Mouse (Mus musculus) neural tube, embryonic 10.5 days (tissue): ENCODE results near the gene Slc25a36.

ENCODE experiments used
- DNase-seq: peaks from one replicate; pipeline ENCODE4 v3.0.0-alpha.2; 2017; ENCODE audit warnings: low spot score; ENCODE audit errors: extremely low spot score

Slc25a36 gene

DNA sequence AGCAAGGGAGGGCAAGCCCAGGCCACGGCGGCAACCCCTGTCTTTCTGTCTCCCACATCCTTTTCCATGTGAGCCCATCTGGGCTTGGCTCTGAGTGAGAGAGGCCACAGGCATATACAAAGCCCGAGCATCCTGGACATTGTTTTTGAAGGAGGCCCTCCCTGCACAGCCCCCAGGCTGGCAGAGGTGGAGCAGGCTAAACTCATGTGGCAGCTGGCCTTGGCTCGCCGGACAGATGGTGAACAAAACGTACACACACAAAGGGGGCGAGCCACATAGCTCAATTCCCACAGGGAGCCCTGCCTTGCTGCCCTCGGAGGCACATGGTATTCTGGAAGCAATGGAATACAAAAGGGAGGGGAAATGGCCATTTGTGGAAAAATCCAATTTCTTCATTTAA is 59.8 kb downstream of the Slc25a36 start:
- DNase-seq = peak; percentile 64

- no peak for DNase-seq
These were observed 64.7 kb downstream of the Slc25a36 start for GRCm38 (mm10) chr9:97046240-97046639.

DNA sequence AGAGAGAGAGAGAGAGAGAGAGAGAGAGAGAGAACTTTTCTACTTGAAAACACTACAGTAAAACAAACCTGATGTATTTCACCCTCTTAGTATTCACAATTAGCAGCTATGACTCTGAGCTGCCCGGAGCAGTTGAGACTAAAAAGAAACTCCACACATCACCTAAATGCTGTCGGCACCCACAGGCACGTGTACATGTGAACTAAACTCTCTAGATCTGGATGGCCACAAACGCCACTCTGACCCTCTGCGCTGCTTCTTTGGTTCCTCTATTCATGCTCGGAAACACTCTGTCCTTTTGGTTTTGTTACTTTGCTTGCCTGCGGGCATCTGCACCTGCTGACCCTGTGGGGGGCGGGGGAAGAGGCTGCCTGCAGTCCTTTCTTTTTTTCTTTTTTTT is 69.3 kb downstream of the Slc25a36 start:
- no peak for DNase-seq

- no peak for DNase-seq
These were observed 72.9 kb downstream of the Slc25a36 start for GRCm38 (mm10) chr9:97038010-97038409.

DNA sequence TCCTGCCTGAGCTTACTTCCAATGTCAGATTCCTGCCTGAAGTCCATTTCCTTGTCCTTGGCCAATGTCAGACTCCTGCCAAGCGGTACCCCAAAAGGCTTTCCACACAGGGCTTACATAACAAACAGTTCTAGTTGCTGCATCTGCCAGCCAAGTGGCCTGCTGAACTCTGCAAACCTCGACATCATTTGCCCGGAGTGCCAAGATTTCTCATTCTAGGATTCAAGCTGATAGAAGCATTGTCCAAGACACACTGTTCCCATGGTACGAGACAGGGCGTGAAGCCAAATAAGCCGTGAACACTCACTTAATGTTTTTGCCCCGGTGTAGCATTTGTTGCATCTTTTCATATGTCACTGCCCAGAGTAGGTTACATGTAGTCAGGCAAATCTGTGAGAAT is 74.3 kb downstream of the Slc25a36 start:
- no peak for DNase-seq

GRCm38 (mm10) chr9:97027361-97027760 is 83.6 kb downstream of the Slc25a36 start:
- no peak for DNase-seq

DNA sequence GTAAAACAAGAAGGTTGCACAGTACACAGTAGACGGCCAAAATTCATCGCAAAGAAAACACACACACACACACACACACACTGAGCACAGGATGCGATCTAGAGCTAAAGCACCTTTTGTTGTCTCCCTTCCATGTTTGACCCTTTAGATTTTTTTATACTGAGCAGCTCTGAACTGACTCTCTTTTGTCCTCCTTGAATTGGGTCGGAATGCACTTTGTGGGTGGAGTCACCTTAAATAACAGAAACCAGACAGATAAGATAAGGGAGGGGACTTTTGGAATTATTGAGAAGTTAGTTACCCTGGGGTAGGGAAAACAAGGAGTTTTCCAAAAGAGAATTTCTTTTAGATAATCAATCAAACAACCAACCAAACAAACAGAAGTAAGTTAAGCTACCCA is 85.0 kb downstream of the Slc25a36 start:
- DNase-seq = no peak
